Mouse (Mus musculus): Measurements from ENCODE around the gene Thrsp. TPM values are rescaled to one million over a fixed set of nuclear protein-coding genes. Genes with fewer than 3 reads are reported as not detected.

Thrsp gene
- polyA plus RNA-seq, 1 experiment from 2014 or later: 0.91 TPM

GRCm38 (mm10) chr7:97388541-97388940, 29.0 kb downstream of the Thrsp start:
- Histone ChIP-seq H3K36me3 (peaks cover 69% of the 10 kb centered on the region), H3K4me2 (no peak overlapping the region), H3K4me3 (no peak overlapping the region), H3K9ac (no peak overlapping the region), H3K27me3 (no peaks in the 10 kb centered on the region), H3K27ac (no peak overlapping the region), H3K4me1 (no peaks in the 10 kb centered on the region), H3K9me3 (no peaks in the 10 kb centered on the region)
- no peak for ATAC-seq (ENCODE audit: borderline replicate concordance, extremely low read depth, low FRiP score, low TSS enrichment)
- 94% methylated on average over 4 of the region's 4 CpGs for WGBS

- ATAC-seq (ENCODE audit: borderline replicate concordance, extremely low read depth, low FRiP score, low TSS enrichment): no peak
- H3K4me3 ChIP-seq: no peak overlapping the region
- no peak overlapping the region for H3K27ac ChIP-seq
- no peaks in the 10 kb centered on the region for H3K4me1 ChIP-seq
- H3K9me3 ChIP-seq: no peaks in the 10 kb centered on the region
- peaks cover 74% of the 10 kb centered on the region for H3K36me3 ChIP-seq
- no peak overlapping the region for H3K9ac ChIP-seq
- WGBS: 90% methylated on average over 8 of the region's 8 CpGs
- H3K4me2 ChIP-seq: no peak overlapping the region
- H3K27me3 ChIP-seq: no peaks in the 10 kb centered on the region
Observed at GRCm38 (mm10) chr7:97387561-97388147, 29.9 kb downstream of the Thrsp start.

DNA sequence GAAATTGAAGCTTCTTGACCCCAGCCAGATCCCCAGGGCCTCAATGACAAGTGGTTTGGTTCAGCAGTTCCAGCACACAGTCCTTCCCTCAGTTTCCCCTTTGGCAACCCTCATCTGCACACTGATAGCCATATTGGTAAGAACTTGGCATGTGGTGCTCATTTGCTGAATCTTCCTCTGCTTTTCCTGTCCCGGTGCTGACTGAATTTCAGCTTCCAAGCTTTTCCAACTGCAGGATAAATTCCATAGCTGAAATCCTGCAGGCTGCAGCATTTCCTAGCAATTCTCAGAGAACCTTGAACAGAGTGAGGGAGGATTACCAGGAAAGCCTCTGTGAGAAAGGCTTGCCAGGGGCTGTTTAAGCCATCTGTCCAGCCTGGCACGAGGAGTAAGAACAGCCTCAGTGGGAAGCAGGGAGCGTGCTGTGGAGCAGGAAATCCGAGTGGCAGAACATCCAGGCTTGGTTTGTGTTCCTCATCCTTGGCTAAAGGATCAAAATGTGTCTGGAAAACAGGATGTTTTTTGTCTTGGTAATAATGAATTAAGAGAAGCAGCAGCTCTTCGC, 30.6 kb downstream of the Thrsp start:
- Histone ChIP-seq H3K9ac (no peak overlapping the region), H3K36me3 (peaks cover 81% of the 10 kb centered on the region), H3K4me3 (no peak overlapping the region), H3K27me3 (no peaks in the 10 kb centered on the region), H3K9me3 (no peaks in the 10 kb centered on the region), H3K27ac (no peak overlapping the region), H3K4me2 (no peak overlapping the region), H3K4me1 (no peaks in the 10 kb centered on the region)
- ATAC-seq (ENCODE audit: borderline replicate concordance, extremely low read depth, low FRiP score, low TSS enrichment): no peak
- WGBS: 84% methylated on average over 5 of the region's 5 CpGs

DNA sequence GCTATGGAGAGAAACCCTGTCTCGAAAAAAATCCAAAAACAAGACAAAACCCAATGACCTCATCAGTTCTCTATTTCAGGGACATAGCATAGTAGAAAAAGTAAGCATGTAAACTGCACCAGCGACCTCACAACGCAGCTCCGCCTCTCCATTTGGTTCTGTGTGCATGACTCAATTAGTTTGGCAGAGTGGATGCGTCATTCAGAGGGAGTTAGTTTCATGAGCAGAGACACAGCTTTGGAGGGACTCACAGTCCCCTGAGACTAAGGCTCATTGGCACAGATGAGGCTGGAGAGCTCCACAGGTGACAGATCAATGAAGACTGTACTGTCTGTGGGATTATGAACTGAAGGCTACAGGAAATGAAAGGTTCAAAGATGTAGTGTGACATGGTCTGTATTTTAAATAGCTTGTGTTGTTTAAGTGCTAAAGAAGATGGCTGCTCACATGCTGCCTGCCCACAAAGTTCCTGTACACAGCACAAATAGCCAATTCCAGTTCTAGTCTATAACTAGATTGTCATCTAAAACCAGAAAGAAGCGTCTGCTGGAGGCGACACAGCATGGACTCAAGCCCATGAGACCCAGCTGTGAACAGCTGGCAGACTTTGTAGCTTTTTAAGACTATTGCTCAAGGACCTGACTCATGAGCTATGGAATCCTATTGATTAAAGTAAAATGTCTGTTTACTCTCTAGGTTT, 31.3 kb downstream of the Thrsp start:
- no peaks in the 10 kb centered on the region for H3K9me3 ChIP-seq
- no peaks in the 10 kb centered on the region for H3K4me1 ChIP-seq
- ATAC-seq (ENCODE audit: borderline replicate concordance, extremely low read depth, low FRiP score, low TSS enrichment): no peak
- peaks cover 87% of the 10 kb centered on the region for H3K36me3 ChIP-seq
- no peak overlapping the region for H3K9ac ChIP-seq
- H3K27me3 ChIP-seq: no peaks in the 10 kb centered on the region
- no peak overlapping the region for H3K4me3 ChIP-seq
- H3K4me2 ChIP-seq: no peak overlapping the region
- WGBS: 92% methylated on average over 7 of the region's 7 CpGs
- no peak overlapping the region for H3K27ac ChIP-seq

- Histone ChIP-seq H3K4me3 (no peak overlapping the region), H3K9me3 (no peaks in the 10 kb centered on the region), H3K36me3 (peaks cover 92% of the 10 kb centered on the region), H3K4me2 (no peak overlapping the region), H3K4me1 (no peaks in the 10 kb centered on the region), H3K27ac (no peak overlapping the region), H3K9ac (no peak overlapping the region), H3K27me3 (no peaks in the 10 kb centered on the region)
- 89% methylated on average over 10 of the region's 10 CpGs for WGBS
- no peak for ATAC-seq (ENCODE audit: borderline replicate concordance, extremely low read depth, low FRiP score, low TSS enrichment)
Observed at GRCm38 (mm10) chr7:97383496-97384132, 33.9 kb downstream of the Thrsp start.

DNA sequence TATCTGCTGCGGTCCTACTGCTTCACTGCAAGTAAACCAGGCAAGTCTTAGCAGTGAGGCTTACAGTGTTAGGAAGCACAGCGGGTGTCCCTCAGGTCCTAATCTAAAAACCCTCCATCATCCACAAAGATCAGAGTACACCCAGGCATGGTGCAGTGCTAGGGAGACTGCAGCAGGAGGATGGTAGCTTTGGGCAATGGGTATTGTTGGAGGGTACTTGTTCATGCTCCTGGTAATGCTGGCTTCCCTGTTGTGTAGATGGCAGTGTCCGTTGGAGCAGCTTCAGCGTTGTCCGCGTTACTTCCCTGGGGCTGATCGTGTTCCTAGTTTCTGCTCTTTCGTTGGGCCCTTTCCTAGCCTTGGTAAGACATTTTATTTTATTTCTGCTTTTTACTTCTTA, 34.9 kb downstream of the Thrsp start:
- Histone ChIP-seq H3K4me2 (no peak overlapping the region), H3K4me3 (no peak overlapping the region), H3K9me3 (no peaks in the 10 kb centered on the region), H3K9ac (no peak overlapping the region), H3K4me1 (no peaks in the 10 kb centered on the region), H3K27me3 (no peaks in the 10 kb centered on the region), H3K27ac (no peak overlapping the region), H3K36me3 (peaks cover 93% of the 10 kb centered on the region)
- 94% methylated on average over 8 of the region's 8 CpGs for WGBS
- no peak for ATAC-seq (ENCODE audit: borderline replicate concordance, extremely low read depth, low FRiP score, low TSS enrichment)

GRCm38 (mm10) chr7:97380500-97381123, 36.9 kb downstream of the Thrsp start:
- no peak overlapping the region for H3K27ac ChIP-seq
- no peaks in the 10 kb centered on the region for H3K9me3 ChIP-seq
- 91% methylated on average over 5 of the region's 5 CpGs for WGBS
- H3K36me3 ChIP-seq: peaks cover 87% of the 10 kb centered on the region
- no peaks in the 10 kb centered on the region for H3K4me1 ChIP-seq
- H3K27me3 ChIP-seq: no peaks in the 10 kb centered on the region
- H3K4me2 ChIP-seq: no peak overlapping the region
- H3K9ac ChIP-seq: no peak overlapping the region
- ATAC-seq (ENCODE audit: borderline replicate concordance, extremely low read depth, low FRiP score, low TSS enrichment): no peak
- no peak overlapping the region for H3K4me3 ChIP-seq

DNA sequence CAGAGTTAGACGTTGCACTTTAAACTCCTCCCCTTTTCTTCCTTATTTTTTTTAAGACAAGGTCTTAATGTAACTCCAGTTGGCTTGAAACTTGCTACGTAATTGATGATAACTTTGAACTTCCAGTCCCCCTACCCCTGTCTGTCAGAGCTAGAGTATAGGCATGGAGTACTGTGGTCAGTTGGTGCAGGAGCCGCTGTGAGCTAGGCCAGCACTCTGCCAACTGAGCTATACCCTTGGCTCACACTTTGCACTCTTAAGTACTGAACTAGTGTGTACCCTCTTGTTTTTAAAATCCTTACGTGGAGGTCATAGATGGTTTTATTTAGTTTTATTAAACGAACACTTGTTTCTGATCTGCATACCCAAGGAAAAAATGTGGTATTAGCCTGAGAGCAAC, 38.2 kb downstream of the Thrsp start:
- H3K4me3 ChIP-seq: no peak overlapping the region
- H3K27ac ChIP-seq: no peak overlapping the region
- 88% methylated on average over 5 of the region's 5 CpGs for WGBS
- no peaks in the 10 kb centered on the region for H3K9me3 ChIP-seq
- peaks cover 74% of the 10 kb centered on the region for H3K36me3 ChIP-seq
- no peak overlapping the region for H3K4me2 ChIP-seq
- H3K4me1 ChIP-seq: no peaks in the 10 kb centered on the region
- no peak overlapping the region for H3K9ac ChIP-seq
- H3K27me3 ChIP-seq: no peaks in the 10 kb centered on the region
- no peak for ATAC-seq (ENCODE audit: borderline replicate concordance, extremely low read depth, low FRiP score, low TSS enrichment)

DNA sequence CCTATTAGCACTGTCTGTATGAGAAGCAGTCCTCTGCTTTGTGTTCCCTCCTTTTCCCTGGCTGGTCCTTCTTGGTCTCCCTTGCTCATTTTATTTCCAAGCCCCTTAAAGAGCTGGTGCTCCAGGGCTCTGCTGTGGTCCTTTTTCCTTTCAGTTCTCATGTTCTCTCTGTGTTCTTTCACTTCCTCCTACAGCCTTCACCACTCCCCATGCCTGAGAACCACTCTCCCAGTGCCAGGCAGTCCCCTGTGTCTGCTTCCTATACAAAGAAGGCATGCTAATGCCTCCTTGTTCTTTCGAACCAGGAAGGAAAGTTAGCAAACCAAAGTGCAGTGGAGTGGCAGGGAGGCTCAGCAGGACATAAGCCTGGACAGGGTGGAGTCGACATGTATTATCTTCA, 41.6 kb downstream of the Thrsp start:
- Histone ChIP-seq H3K4me3 (no peak overlapping the region), H3K36me3 (peaks cover 45% of the 10 kb centered on the region), H3K4me1 (peaks cover 9% of the 10 kb centered on the region), H3K9ac (no peak overlapping the region), H3K27me3 (no peaks in the 10 kb centered on the region), H3K4me2 (no peak overlapping the region), H3K9me3 (no peaks in the 10 kb centered on the region), H3K27ac (no peak overlapping the region)
- ATAC-seq (ENCODE audit: borderline replicate concordance, extremely low read depth, low FRiP score, low TSS enrichment): no peak
- WGBS: 69% methylated on average over 2 of the region's 2 CpGs

DNA sequence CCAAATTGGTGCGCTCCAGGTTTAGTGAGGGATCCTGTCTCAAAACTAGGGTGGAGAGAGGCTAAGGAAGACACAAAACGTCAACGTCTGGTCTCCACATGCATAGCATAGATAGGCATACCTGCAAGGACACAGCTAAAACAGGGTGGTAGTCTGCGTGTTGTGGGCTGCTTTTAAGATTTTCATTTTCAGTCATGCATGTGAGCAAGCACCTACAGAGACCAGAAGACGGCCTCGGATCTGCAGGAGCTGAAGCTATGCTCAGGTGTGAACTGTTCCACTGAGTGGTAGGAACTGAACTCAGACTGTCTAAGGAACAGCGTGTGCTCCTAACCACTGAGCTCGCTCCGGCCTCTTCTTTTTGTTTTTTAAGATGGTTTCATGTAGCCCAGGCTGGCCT, 42.4 kb downstream of the Thrsp start:
- no peaks in the 10 kb centered on the region for H3K27me3 ChIP-seq
- no peak overlapping the region for H3K9ac ChIP-seq
- no peak overlapping the region for H3K4me3 ChIP-seq
- no peak overlapping the region for H3K27ac ChIP-seq
- 93% methylated on average over 9 of the region's 9 CpGs for WGBS
- H3K4me1 ChIP-seq: peaks cover 11% of the 10 kb centered on the region
- ATAC-seq (ENCODE audit: borderline replicate concordance, extremely low read depth, low FRiP score, low TSS enrichment): no peak
- peaks cover 39% of the 10 kb centered on the region for H3K36me3 ChIP-seq
- H3K4me2 ChIP-seq: no peak overlapping the region
- H3K9me3 ChIP-seq: no peaks in the 10 kb centered on the region

DNA sequence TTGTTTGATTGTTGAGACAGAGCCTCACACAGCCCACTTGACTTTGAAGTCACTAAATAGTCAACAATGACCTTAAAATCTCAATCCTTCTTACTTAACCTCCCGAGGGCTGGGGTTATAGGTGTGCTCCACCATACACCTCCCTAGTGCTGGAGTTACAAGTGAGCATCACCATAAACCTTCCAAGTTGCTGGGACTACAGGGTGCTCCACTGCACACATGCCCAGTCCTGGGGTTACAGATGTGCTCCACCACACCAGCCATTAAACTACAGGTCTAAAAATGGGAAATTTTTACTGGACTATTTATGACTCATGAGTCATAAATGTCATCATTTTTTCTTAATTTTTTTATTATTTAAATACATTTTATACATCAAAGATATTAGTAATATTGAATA, 51.6 kb downstream of the Thrsp start:
- H3K36me3 ChIP-seq: no peaks in the 10 kb centered on the region
- H3K9ac ChIP-seq: no peak overlapping the region
- H3K9me3 ChIP-seq: no peaks in the 10 kb centered on the region
- H3K4me3 ChIP-seq: no peak overlapping the region
- H3K4me2 ChIP-seq: no peak overlapping the region
- no peak for ATAC-seq (ENCODE audit: borderline replicate concordance, extremely low read depth, low FRiP score, low TSS enrichment)
- H3K4me1 ChIP-seq: peaks cover 2% of the 10 kb centered on the region
- WGBS: 68% methylated on average over 1 of the region's 1 CpGs
- no peak overlapping the region for H3K27ac ChIP-seq
- no peaks in the 10 kb centered on the region for H3K27me3 ChIP-seq

Measured in lung, embryonic 15.5 days (tissue).